23 mouse cellular contexts compared by ENCODE assay signal in the genomic region with DNA sequence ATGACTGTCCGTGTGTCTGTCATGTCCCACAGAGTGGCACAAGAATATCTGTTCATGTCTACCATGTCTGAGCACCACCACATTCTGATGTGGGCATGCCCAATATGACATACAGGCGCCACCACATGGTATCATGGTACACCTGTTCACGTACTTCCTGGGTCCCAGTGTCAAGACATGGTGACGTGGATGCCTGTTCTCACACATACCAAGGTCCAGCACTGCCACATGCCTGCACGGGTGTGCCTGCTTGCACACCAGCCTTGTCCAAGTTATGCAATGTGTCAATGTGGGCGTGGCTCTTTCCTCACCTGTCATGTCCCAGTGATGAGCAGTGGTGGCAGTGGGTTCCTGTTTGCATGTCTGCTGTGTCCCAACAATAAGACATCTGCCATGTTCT. TPM values are rescaled to one million over a fixed set of nuclear protein-coding genes. Genes with fewer than 3 reads are reported as not detected.
A peak's percentile ranks its signal among the peaks of the same experiment; 100 is the strongest.
DNase-seq lines count a peak whose midpoint lies in the region; ATAC-seq lines count a peak whose summit lies in the region.
"Had no signal": no experiment of that assay in that cellular context is flagged by ENCODE, and none has a peak within 500 bp of the region (broad histone marks: within the 10 kb centered on the region; RNA-seq: fewer than 3 reads in every experiment).

No protein-coding gene starts in this region.

- H3K4me3 ChIP-seq in forebrain, embryonic 10.5 days = no peak overlapping the region
- no peak overlapping the region for H3K4me3 ChIP-seq in forebrain, embryonic 15.5 days
- H3K4me3 ChIP-seq in heart, embryonic 10.5 days = no peak overlapping the region
- peak overlapping the region; percentile 19 for H3K4me3 ChIP-seq in megakaryocyte, embryonic 14.5 days (replicated peaks)
- H3K4me3 ChIP-seq in limb, embryonic 10.5 days = no peak overlapping the region
- H3K4me3 ChIP-seq: heart, embryonic 12.5 days; heart, embryonic 15.5 days; hindbrain, embryonic 12.5 days; hindbrain, embryonic 15.5 days had no signal

- WGBS in forebrain, embryonic 10.5 days = 89% methylated on average over 6 of the region's 6 CpGs
- WGBS in forebrain, embryonic 15.5 days = 86% methylated on average over 6 of the region's 6 CpGs
- 77% methylated on average over 6 of the region's 6 CpGs for WGBS in heart, embryonic 10.5 days
- WGBS in limb, embryonic 10.5 days = 87% methylated on average over 6 of the region's 6 CpGs

- H3K4me1 ChIP-seq in forebrain, embryonic 10.5 days = no peaks in the 10 kb centered on the region
- H3K4me1 ChIP-seq in forebrain, embryonic 15.5 days = peaks cover 11% of the 10 kb centered on the region; the same call in 1 of the 2 replicates
- H3K4me1 ChIP-seq in heart, embryonic 10.5 days = no peaks in the 10 kb centered on the region
- H3K4me1 ChIP-seq in megakaryocyte, embryonic 14.5 days = peaks cover 83% of the 10 kb centered on the region
- no peaks in the 10 kb centered on the region for H3K4me1 ChIP-seq in limb, embryonic 10.5 days
- H3K4me1 ChIP-seq: heart, embryonic 12.5 days; heart, embryonic 15.5 days; hindbrain, embryonic 12.5 days; hindbrain, embryonic 15.5 days had no signal

- H3K9me3 ChIP-seq in forebrain, embryonic 10.5 days = no peaks in the 10 kb centered on the region
- H3K9me3 ChIP-seq in forebrain, embryonic 15.5 days = no peaks in the 10 kb centered on the region
- H3K9me3 ChIP-seq in heart, embryonic 10.5 days = no peaks in the 10 kb centered on the region
- peaks cover 6% of the 10 kb centered on the region; the same call in 1 of the 2 replicates for H3K9me3 ChIP-seq in megakaryocyte, embryonic 14.5 days
- no peaks in the 10 kb centered on the region for H3K9me3 ChIP-seq in limb, embryonic 10.5 days (replicated peaks)
- H3K9me3 ChIP-seq: heart, embryonic 12.5 days; heart, embryonic 15.5 days; hindbrain, embryonic 12.5 days; hindbrain, embryonic 15.5 days had no signal

- ATAC-seq in forebrain, embryonic 15.5 days (replicated peaks) = no peak
- ATAC-seq in megakaryocyte, adult 5-6 weeks (ENCODE audit: poor library complexity, severe bottlenecking) = no peak
- ATAC-seq: forebrain, embryonic 14.5 days; intestine, postnatal 0 days; Patski had no signal

- peak; percentile 9 for DNase-seq in forebrain, embryonic 10.5 days (ENCODE audit: extremely low spot score, low spot score)
- peak; percentile 66 for DNase-seq in heart, embryonic 10.5 days (ENCODE audit: low spot score)
- DNase-seq in heart, postnatal 36 days = no peak
- DNase-seq in limb, embryonic 10.5 days (ENCODE audit: low spot score) = peak; percentile 15
- DNase-seq: adrenal gland, postnatal 10 days; adrenal gland, postnatal 36 days; B cell, adult 2 months; cerebellum, adult 8-10 months; cerebellum, postnatal 10 days; cerebellum, postnatal 36 days; gastrocnemius, postnatal 25 days; heart, postnatal 10 days had no signal

- no peak overlapping the region for H3K27ac ChIP-seq in forebrain, embryonic 10.5 days
- H3K27ac ChIP-seq in forebrain, embryonic 15.5 days (replicated peaks) = no peak overlapping the region
- no peak overlapping the region for H3K27ac ChIP-seq in heart, embryonic 10.5 days
- H3K27ac ChIP-seq in limb, embryonic 10.5 days = no peak overlapping the region
- H3K27ac ChIP-seq: heart, embryonic 15.5 days; hindbrain, embryonic 12.5 days; hindbrain, embryonic 15.5 days had no signal

- H3K4me2 ChIP-seq in forebrain, embryonic 15.5 days (replicated peaks) = no peak overlapping the region
- H3K4me2 ChIP-seq: heart, embryonic 12.5 days; heart, embryonic 15.5 days; hindbrain, embryonic 12.5 days; hindbrain, embryonic 15.5 days had no signal

- no peaks in the 10 kb centered on the region for H3K27me3 ChIP-seq in forebrain, embryonic 10.5 days (ENCODE audit: poor library complexity, severe bottlenecking)
- no peaks in the 10 kb centered on the region for H3K27me3 ChIP-seq in forebrain, embryonic 15.5 days
- H3K27me3 ChIP-seq in heart, embryonic 10.5 days (ENCODE audit: insufficient read depth, poor library complexity, severe bottlenecking) = no peaks in the 10 kb centered on the region
- H3K27me3 ChIP-seq in megakaryocyte, embryonic 14.5 days (replicated peaks) = peaks cover 47% of the 10 kb centered on the region
- H3K27me3 ChIP-seq in limb, embryonic 10.5 days (ENCODE audit: low read depth, poor library complexity, severe bottlenecking) = no peaks in the 10 kb centered on the region
- H3K27me3 ChIP-seq: hindbrain, embryonic 12.5 days; hindbrain, embryonic 15.5 days had no signal

- intact Hi-C loops in heart, postnatal 36 days (cut with DNase I) = no loop called here

- H3K9ac ChIP-seq in forebrain, embryonic 15.5 days (replicated peaks) = no peak overlapping the region
- H3K9ac ChIP-seq: heart, embryonic 12.5 days; heart, embryonic 15.5 days; hindbrain, embryonic 12.5 days; hindbrain, embryonic 15.5 days had no signal

- no peaks in the 10 kb centered on the region for H3K36me3 ChIP-seq in forebrain, embryonic 10.5 days (replicated peaks)
- H3K36me3 ChIP-seq in forebrain, embryonic 15.5 days = no peaks in the 10 kb centered on the region
- H3K36me3 ChIP-seq in heart, embryonic 10.5 days = no peaks in the 10 kb centered on the region
- H3K36me3 ChIP-seq in megakaryocyte, embryonic 14.5 days (replicated peaks; ENCODE audit: low read length) = no peaks in the 10 kb centered on the region
- no peaks in the 10 kb centered on the region for H3K36me3 ChIP-seq in limb, embryonic 10.5 days
- H3K36me3 ChIP-seq: G1E; heart, embryonic 12.5 days; heart, embryonic 15.5 days; hindbrain, embryonic 12.5 days; hindbrain, embryonic 15.5 days had no signal

RNA-seq across cellular contexts. Expression of a gene that starts 34.5 kb away (rescaled TPM):
- 5.2 and 5.9 TPM in 2 replicates for polyA plus RNA-seq in forebrain, embryonic 10.5 days (2016; fragmentation: Nextera tagmentation; extraction: Ambion mirVana)
- polyA plus RNA-seq in forebrain, embryonic 15.5 days (2015; fragmentation: Nextera tagmentation; extraction: Ambion mirVana) = 40.9 and 44.9 TPM in 2 replicates
- 2.0 and 4.2 TPM in 2 replicates for polyA plus RNA-seq in heart, embryonic 10.5 days (2016; fragmentation: Nextera tagmentation; extraction: Ambion mirVana)
- total RNA-seq in heart, postnatal 36 days (2021) = under 1 TPM; 0.43 to 0.58 TPM
- polyA plus RNA-seq in megakaryocyte, embryonic 14.5 days (2012; ENCODE audit: insufficient read depth, low replicate concordance) = 224 and 350 TPM in 2 replicates
- 0.11 TPM in 1 of 2 replicates, not detected in the other for total RNA-seq in megakaryocyte, adult 5-6 weeks (2015)
- 0.18 TPM in 1 of 2 replicates, not detected in the other for total RNA-seq in megakaryocyte, adult 5-6 weeks (2017)
- 2.6 and 3.4 TPM in 2 replicates for polyA plus RNA-seq in limb, embryonic 10.5 days (2016; fragmentation: Nextera tagmentation; extraction: Ambion mirVana)

Comparison
In these comparisons a context has a peak if more than half of its experiments do, and no peak if none do; other contexts are left out.
1. DNase-seq: peak in forebrain, embryonic 10.5 days (single experiment), heart, embryonic 10.5 days (single experiment) and limb, embryonic 10.5 days (single experiment); none in heart, postnatal 36 days (0 of 2).